Mouse (Mus musculus): Measurements from ENCODE around the gene Sptssa. TPM values are rescaled to one million over a fixed set of nuclear protein-coding genes. Genes with fewer than 3 reads are reported as not detected.

The Sptssa gene
- polyA plus RNA-seq, 1 experiment from 2014 or later, result 163 TPM

DNA sequence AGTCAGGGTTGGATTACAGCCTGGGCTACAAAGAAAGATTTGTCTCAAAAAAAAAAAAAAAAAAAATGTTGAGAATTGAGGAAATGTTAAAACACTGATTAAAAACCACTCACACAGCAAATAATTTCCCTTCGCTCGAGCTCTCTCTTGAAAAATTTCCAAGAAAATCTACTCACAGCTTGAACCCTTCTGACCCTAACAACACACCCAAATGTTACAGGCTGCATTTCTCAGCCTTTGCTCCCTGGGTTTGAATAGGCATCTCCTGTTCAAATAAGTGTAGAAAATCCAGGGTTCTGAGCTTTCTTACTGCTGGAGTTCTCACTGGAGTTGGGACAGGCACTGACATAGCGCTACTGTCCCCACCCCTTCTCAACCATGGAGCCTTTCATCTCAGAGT lies 51.2 kb downstream of the Sptssa start:
- ATAC-seq (ENCODE audit: low FRiP score, low TSS enrichment), result no peak
- no peak overlapping the region for H3K9ac ChIP-seq (ENCODE audit: low read length)
- 26% methylated on average over 3 of the region's 3 CpGs for WGBS
- H3K4me1 ChIP-seq (replicated peaks; ENCODE audit: control insufficient read depth, insufficient read depth), result no peaks in the 10 kb centered on the region
- no peak overlapping the region for H3K27ac ChIP-seq (replicated peaks)
- H3K4me2 ChIP-seq (replicated peaks; ENCODE audit: low read depth), result no peak overlapping the region
- DNase-seq (ENCODE audit: low spot score), result no peak
- no peaks in the 10 kb centered on the region for H3K27me3 ChIP-seq (ENCODE audit: control insufficient read depth, insufficient read depth, low read length)
- no peak for TF ChIP-seq CTCF (IDR thresholded peaks at IDR 0.05; ENCODE audit: low read depth)
- TF ChIP-seq EP300 (optimal IDR thresholded peaks at IDR 0.05), result no peak
- no peaks in the 10 kb centered on the region for H3K36me3 ChIP-seq (ENCODE audit: control insufficient read depth, insufficient read depth, low read length)
- no peak overlapping the region for H3K4me3 ChIP-seq (ENCODE audit: low read depth, low read length)
- no peaks in the 10 kb centered on the region for H3K9me3 ChIP-seq (ENCODE audit: control insufficient read depth, low read length)

DNA sequence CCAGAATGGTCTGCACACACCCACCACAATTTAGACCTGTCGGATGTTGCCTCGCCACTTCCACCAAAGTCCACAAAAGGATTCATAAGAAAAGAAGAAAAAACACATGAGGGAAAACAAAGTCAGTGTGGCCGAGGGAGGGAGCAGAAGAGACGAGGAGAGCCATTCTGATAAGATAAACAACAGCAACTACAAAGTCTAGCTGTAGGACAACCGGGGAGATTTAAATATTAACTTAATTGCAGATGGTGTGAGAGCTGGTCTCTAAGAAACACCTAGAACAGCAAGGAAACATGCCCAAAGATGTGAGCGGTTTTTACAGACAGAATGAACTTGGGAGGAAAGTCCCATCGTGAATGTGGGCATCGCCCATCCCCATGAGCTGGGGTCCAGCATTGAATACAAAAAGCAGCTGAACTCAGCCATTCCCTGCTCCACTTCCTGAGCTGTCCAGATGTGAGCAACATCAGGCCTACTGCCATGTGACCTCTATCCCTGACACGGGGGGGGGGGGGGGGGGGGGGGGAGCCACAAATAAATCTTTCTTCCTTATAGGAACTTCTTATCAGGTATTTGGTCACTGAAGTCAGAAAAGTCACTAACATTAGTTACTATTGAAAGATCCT lies 52.7 kb downstream of the Sptssa start:
- no peak for ATAC-seq (ENCODE audit: low FRiP score, low TSS enrichment)
- Histone ChIP-seq H3K4me2 (replicated peaks; ENCODE audit: low read depth) (no peak overlapping the region), H3K9ac (ENCODE audit: low read length) (no peak overlapping the region), H3K27ac (replicated peaks) (no peak overlapping the region), H3K36me3 (ENCODE audit: control insufficient read depth, insufficient read depth, low read length) (no peaks in the 10 kb centered on the region), H3K9me3 (ENCODE audit: control insufficient read depth, low read length) (no peaks in the 10 kb centered on the region), H3K27me3 (ENCODE audit: control insufficient read depth, insufficient read depth, low read length) (no peaks in the 10 kb centered on the region), H3K4me1 (replicated peaks; ENCODE audit: control insufficient read depth, insufficient read depth) (no peaks in the 10 kb centered on the region), H3K4me3 (ENCODE audit: low read depth, low read length) (no peak overlapping the region)
- no peak for DNase-seq (ENCODE audit: low spot score)
- 66% methylated on average over 9 of the region's 9 CpGs for WGBS
- no peak for TF ChIP-seq CTCF (IDR thresholded peaks at IDR 0.05; ENCODE audit: low read depth)
- TF ChIP-seq EP300 (optimal IDR thresholded peaks at IDR 0.05), result no peak

- ATAC-seq (ENCODE audit: low FRiP score, low TSS enrichment) (no peak), DNase-seq (ENCODE audit: low spot score) (no peak)
- Histone ChIP-seq H3K36me3 (ENCODE audit: control insufficient read depth, insufficient read depth, low read length) (no peaks in the 10 kb centered on the region), H3K4me3 (ENCODE audit: low read depth, low read length) (no peak overlapping the region), H3K9ac (ENCODE audit: low read length) (no peak overlapping the region), H3K27ac (replicated peaks) (no peak overlapping the region), H3K9me3 (ENCODE audit: control insufficient read depth, low read length) (no peaks in the 10 kb centered on the region), H3K4me1 (replicated peaks; ENCODE audit: control insufficient read depth, insufficient read depth) (no peaks in the 10 kb centered on the region), H3K27me3 (ENCODE audit: control insufficient read depth, insufficient read depth, low read length) (no peaks in the 10 kb centered on the region), H3K4me2 (replicated peaks; ENCODE audit: low read depth) (no peak overlapping the region)
- 92% methylated on average over 4 of the region's 4 CpGs for WGBS
- TF ChIP-seq CTCF (IDR thresholded peaks at IDR 0.05; ENCODE audit: low read depth) (no peak), EP300 (optimal IDR thresholded peaks at IDR 0.05) (no peak)
Measured at GRCm38 (mm10) chr12:54600482-54600881, 55.9 kb downstream of the Sptssa start.

GRCm38 (mm10) chr12:54598358-54598757 lies 58.0 kb downstream of the Sptssa start:
- Histone ChIP-seq H3K9ac (ENCODE audit: low read length) (no peak overlapping the region), H3K27ac (replicated peaks) (no peak overlapping the region), H3K9me3 (ENCODE audit: control insufficient read depth, low read length) (no peaks in the 10 kb centered on the region), H3K27me3 (ENCODE audit: control insufficient read depth, insufficient read depth, low read length) (no peaks in the 10 kb centered on the region), H3K4me2 (replicated peaks; ENCODE audit: low read depth) (no peak overlapping the region), H3K4me1 (replicated peaks; ENCODE audit: control insufficient read depth, insufficient read depth) (no peaks in the 10 kb centered on the region), H3K4me3 (ENCODE audit: low read depth, low read length) (no peak overlapping the region), H3K36me3 (ENCODE audit: control insufficient read depth, insufficient read depth, low read length) (no peaks in the 10 kb centered on the region)
- ATAC-seq (ENCODE audit: low FRiP score, low TSS enrichment) (no peak), DNase-seq (ENCODE audit: low spot score) (no peak)
- TF ChIP-seq CTCF (IDR thresholded peaks at IDR 0.05; ENCODE audit: low read depth), result no peak
- 93% methylated on average over 3 of the region's 3 CpGs for WGBS

- H3K9me3 ChIP-seq (ENCODE audit: control insufficient read depth, low read length), result no peaks in the 10 kb centered on the region
- DNase-seq (ENCODE audit: low spot score) (no peak), ATAC-seq (ENCODE audit: low FRiP score, low TSS enrichment) (no peak)
- TF ChIP-seq CTCF (IDR thresholded peaks at IDR 0.05; ENCODE audit: low read depth) (no peak), EP300 (optimal IDR thresholded peaks at IDR 0.05) (no peak)
- H3K36me3 ChIP-seq (ENCODE audit: control insufficient read depth, insufficient read depth, low read length), result no peaks in the 10 kb centered on the region
- WGBS, result 78% methylated on average over 4 of the region's 4 CpGs
- no peaks in the 10 kb centered on the region for H3K27me3 ChIP-seq (ENCODE audit: control insufficient read depth, insufficient read depth, low read length)
- no peak overlapping the region for H3K4me3 ChIP-seq (ENCODE audit: low read depth, low read length)
- no peak overlapping the region for H3K27ac ChIP-seq (replicated peaks)
- H3K9ac ChIP-seq (ENCODE audit: low read length), result no peak overlapping the region
- no peaks in the 10 kb centered on the region for H3K4me1 ChIP-seq (replicated peaks; ENCODE audit: control insufficient read depth, insufficient read depth)
- H3K4me2 ChIP-seq (replicated peaks; ENCODE audit: low read depth), result no peak overlapping the region
Measured at GRCm38 (mm10) chr12:54596715-54597114, 59.7 kb downstream of the Sptssa start.

MicroRNAs within 50 kb of the gene (microRNA counts, 519-probe panel; counts per million panel counts)
- microRNA mmu-miR-1892, result not detected

Small RNAs within 50 kb of the gene (microRNA-seq; reads per million reads assigned to microRNA genes)
- gene Mir1892, result not detected

Other genes starting within 250 kb of the Sptssa start
- gene Eapp, start 39.3 kb upstream of the Sptssa start, polyA plus RNA-seq (2015; fragmentation: Nextera tagmentation; extraction: Ambion mirVana), result 63.9 and 66.0 TPM in 2 replicates
- 260 and 269 TPM in 2 replicates for gene Snx6, start 139.1 kb upstream of the Sptssa start, polyA plus RNA-seq (2015; fragmentation: Nextera tagmentation; extraction: Ambion mirVana)
- 127 and 132 TPM in 2 replicates for gene Cfl2, start 206.3 kb upstream of the Sptssa start, polyA plus RNA-seq (2015; fragmentation: Nextera tagmentation; extraction: Ambion mirVana)

Measured in stomach, postnatal 0 days (tissue).